Mouse (Mus musculus) cortical plate, adult 2 months (tissue): Measurements from ENCODE around the gene Nek10.

Experiments used
- CTCF ChIP-seq: fragments of 200-500 bp; IDR thresholded peaks from 2 replicates; pipeline ENCODE4 v1.5.1; 2011; ENCODE audit warnings: mild to moderate bottlenecking, control low read depth, low read length; ENCODE audit not compliant: insufficient read depth; ENCODE audit errors: extremely low read depth
- POLR2A ChIP-seq: fragments of 200-500 bp; IDR thresholded peaks from 2 replicates; pipeline ENCODE4 v1.6.1; 2011; ENCODE audit warnings: mild to moderate bottlenecking, low read length, control low read depth; ENCODE audit not compliant: insufficient read depth; ENCODE audit errors: extremely low read depth

DNA sequence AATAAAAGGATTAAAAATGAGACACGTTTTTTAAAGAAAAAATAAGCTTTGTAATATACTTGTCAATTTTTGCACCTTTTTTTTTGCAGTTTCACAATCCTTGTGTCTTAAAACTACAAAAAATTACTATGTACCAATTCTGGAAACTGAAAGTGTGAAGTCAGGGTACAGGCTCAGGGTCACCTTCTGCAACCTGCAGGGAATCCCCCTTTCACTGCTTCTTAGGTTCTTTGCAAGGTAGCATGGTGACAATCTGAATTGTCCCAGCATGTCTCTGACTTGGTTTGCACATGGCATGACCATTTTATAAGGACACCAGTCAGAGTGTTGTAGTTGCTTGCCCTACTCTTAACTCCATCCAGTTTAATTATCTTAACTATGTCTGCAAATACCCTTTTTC, 19.0 kb upstream of the Nek10 start:
- TF ChIP-seq CTCF (no peak), POLR2A (no peak)
